Mouse (Mus musculus): ENCODE results near the gene Ube2k.

Ube2k gene

DNA sequence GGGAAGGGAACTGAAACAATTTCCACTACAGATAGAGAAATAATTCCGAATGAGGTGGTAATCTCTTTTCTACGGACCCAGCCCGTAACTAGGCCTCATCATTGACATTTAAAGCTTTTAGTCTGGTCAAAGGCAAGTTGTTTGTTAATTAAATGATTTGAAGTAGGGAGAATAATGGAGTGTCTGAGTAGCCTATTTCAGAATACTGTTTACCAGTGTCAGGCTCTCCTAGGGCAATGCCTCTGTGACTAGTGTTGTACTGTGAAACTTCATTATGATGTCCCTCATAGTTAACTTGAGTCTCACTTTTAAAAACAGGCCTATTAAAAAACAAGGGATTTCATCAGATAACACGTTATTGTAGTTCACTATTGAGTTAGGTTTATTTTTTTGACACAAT, 1.1 kb downstream of the Ube2k start:
- DNase-seq (ENCODE audit: low spot score), result no peak

DNA sequence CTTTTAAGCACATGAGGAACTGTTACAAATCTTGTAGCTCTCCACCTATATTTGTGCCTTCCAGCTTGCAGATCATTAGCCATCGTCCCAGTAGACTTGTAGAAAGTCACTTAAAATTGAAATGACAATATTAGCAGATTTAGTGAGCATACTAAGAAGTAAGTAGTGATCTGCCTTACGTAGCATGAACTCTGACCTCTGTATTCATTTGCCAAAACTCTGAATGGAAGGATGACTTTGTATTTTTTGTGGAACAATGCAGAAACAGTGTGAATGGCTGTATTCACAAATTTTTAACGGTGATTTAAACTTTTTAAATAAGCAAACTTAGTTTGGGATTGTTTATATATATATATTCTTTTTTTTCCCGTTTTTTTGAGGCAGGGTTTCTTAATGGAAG, 1.8 kb downstream of the Ube2k start:
- DNase-seq (ENCODE audit: low spot score), result no peak

DNA sequence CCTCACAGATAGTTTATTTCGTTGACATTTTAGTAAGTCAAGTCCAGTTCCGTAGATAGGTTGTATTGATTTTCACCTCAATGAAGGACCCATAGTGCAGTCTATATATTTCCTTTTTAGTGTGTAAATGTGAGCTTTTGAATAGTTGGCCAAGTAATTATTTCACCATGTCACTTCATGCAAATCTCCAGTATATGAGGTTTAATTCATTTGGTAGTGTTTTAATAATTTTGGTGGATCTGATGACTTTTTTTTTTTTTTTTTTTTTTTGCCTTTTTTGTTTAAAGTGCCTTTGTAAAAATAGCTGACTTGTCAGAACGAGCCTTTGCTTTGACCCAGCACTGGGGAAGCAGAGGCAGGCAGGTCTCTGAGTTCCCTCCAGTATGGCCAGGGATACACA, 2.8 kb downstream of the Ube2k start:
- DNase-seq (ENCODE audit: low spot score), result no peak

DNA sequence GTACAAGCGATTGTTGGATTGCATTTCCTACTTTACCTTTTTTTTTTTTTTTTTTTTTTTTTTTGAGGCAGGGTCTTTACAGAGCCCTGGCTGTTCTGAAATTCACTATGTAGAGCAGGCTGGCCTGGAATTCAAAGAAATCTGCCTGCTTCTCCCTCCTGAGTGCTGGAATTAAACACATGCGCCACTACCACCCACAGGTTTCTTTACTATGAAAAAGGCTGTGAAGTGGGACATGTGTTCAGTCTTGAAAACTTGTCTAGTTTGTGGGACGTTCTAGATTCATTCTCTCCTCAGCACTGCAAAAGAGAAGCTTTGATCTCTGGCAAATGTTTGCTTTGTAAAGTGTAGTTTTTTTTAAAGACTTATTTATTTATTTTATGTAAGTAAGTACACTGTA, 4.9 kb downstream of the Ube2k start:
- no peak for DNase-seq (ENCODE audit: low spot score)

DNA sequence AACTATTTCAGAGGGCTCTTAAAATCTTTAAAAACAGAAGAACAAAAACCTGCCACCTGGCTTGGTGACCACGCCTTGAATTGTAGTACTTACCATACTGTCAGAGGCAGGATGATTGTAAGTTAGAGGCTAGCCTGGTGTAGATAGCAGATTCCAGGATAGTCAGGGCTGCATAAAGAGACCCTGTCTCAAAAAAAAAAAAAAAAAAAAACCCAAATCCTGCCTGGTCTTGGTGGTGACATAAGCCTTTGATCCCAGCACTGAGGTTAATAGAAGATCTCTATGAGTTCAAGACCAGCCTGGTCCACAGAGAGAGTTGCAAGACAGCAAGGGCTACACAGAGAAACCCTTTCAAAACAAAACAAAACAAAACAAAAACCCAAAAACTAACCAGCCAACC, 6.5 kb downstream of the Ube2k start:
- DNase-seq (ENCODE audit: low spot score), result no peak

DNA sequence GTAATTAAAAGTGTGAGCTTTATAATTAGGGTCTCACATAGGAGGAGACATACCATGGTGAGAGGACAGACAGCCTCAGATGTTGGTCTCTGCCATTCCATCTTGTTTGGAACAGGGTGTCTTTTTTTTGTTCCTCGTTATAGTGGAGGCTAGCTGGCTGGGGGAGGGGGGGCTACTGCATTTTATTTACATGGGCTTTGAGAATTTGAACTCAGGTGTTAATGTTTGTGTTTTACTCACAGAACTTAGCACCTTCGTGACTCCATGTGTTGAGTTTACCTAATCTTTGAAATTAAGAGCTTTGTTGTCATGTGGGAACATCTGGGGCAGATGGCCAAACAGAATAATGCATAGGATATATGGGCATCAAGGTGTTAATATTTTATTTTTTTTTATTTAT, 7.6 kb downstream of the Ube2k start:
- DNase-seq (ENCODE audit: low spot score), result no peak

DNA sequence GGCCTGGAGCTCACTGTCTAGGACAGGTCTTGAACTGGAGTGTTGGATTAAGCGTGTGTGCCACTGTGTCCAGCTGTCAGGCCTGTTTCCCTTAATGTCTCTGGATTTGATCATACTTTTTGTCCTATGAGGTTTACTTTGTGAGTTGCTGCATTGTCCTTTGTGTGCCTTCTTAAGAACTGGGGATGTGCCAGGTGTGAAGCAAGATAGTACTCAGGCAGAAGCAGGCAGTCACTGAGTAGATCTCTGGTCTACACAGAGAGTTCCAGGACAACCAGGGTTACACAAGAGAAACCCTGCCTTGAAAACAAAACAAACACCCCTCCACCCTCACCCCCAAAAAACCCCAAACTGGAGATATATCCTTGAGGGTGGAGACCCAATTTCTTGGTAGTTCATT, 12.6 kb downstream of the Ube2k start:
- no peak for DNase-seq (ENCODE audit: low spot score)

DNA sequence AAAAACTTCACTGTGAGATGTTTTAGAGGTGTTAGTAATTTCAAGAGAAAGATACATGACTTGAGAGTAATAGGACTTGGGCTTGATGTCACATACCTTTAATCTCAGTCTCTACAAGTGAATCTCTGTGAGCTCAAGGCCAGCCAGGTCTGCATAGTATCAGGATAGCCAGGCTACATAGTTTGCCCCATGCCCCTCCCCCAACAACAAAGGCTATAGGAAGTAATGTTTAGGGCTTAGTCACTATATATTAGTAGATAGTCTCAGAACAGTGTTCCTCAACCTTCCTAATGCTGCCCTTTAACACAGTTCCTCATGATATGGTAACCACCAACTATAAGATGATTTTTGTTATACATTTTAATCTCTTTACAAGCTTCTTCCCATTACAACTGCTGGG, 20.1 kb downstream of the Ube2k start:
- no peak for DNase-seq (ENCODE audit: low spot score)

DNA sequence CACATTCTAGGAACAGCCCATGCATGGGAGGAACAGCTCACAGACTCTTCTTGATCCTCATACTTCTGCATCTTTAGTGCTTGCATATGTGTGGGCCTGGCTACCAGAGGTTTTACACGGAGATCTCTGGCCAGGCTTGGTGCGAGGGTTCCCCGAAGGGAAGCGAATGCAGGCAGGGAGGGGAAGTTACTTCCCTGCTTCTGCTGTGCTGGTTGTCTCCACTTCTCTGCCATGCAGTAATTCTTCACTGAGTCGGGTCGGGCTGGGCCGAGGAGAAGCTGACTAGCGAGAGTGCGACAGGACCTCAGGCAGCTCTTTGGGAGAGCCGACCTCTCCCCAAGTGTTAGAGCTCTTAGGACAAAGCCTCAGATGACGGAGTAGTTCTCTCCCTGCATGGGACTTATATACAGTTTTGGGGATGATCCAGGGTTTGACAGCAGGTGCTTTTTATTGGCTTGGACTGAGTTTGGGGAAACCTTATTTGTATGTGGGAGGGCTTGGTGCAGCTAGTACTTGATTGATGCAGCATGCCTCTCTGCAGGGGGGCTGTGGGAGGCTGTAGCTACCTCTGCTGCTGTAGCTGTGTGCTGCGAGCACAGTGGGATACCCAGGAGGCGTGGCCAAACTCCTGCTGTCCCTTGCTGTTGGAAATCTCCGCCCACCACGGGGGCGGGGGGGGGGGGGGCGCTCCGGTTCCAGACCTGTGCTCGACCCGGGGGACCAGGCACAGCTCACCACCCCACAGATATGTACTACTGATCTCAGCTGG, 24.3 kb downstream of the Ube2k start:
- DNase-seq (ENCODE audit: low spot score), result no peak

DNA sequence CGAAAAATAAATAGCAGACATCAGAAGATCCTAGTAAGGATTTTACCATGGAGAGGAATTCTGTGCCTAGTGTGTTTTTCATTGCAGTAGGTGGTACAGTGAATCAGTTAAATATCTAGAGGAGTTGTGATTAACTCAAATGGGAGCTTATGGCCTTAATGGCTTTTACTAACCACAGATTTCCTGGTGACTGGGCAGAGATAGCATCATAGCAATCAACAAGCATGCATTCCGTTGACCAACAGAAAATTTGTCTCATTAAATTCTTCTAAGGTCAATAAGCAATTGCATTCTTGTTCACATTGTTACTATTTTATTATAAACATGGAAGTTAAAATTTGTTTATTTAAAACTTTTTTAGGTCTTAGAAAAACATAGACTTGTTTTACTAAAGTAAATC, 28.5 kb downstream of the Ube2k start:
- DNase-seq (ENCODE audit: low spot score), result no peak

DNA sequence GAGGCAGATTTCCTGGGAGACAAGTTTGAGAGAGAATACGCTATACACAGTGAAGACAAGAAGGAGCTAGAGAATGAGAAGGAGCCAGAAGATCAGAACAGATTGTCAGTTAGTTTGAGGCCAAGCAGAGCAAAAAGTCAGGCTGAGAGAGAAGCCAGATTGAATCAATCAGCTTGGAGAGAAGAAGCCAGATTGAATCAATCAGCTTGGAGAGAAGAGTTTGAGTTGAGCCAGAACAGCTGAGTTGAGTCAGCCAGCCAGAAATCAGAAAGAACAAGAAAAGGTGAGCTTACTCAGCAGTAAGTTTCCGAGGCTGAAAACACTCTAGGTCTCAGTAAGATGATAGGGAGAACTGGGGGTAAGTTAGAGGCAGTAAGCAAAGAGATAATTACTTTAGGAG, 37.8 kb downstream of the Ube2k start:
- no peak for DNase-seq (ENCODE audit: low spot score)

DNA sequence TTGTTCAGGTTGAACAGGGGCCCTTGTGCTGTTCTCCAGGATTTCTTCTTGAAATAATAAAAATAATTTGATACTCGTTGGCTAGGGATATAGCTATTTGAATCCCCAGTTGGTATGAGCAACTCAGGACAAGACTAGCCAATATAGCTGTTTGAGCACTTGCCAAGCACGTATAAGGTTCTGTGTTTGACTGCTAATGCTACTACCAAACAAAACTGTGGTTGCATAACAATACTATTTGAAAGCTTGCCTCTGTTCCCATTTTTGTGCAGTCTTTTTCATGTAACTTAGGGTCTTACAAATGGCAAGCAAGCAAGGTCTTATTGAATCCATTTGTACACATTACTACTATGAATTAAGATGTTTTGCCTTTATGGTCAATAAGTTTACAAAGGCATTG, 38.9 kb downstream of the Ube2k start:
- DNase-seq (ENCODE audit: low spot score), result no peak

DNA sequence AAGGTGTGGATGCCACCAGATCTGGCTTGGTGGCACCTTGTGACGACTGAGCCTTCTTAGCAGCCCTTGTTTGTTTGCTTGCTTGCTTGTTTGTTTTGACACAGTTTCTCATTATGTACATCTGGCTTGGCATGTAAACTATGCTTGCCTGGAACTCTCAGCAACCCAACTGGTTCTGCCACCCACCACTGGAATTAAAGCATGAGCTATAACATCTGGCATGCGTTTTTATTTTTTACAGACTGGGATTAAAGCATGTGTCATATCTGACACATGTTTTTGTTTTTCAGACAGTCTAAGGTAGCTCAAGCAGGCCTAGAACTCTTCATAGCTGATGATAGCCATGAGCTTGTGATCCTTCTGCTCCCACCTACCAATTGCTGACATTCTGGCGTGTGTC, 41.5 kb downstream of the Ube2k start:
- no peak for DNase-seq (ENCODE audit: low spot score)

DNA sequence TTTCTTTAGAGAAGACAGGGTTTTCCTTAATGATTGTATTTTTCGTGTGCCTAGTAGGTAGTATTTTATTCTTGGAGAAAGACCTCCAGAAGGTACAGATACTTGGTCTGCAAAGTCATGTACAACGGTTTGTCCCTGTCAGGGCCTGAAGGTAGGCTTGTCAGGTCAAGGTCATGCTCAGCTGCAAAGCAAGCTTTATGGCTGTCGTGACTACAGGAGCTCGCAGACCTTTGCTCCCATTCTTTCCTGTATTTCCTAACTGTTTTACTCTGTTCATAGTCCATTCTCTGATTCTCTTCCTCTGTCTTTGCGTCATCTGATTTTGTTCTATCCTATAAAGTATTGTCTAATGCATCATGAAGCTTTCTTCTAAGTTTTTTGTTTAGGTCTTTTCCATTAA, 49.3 kb downstream of the Ube2k start:
- DNase-seq (ENCODE audit: low spot score), result no peak

DNA sequence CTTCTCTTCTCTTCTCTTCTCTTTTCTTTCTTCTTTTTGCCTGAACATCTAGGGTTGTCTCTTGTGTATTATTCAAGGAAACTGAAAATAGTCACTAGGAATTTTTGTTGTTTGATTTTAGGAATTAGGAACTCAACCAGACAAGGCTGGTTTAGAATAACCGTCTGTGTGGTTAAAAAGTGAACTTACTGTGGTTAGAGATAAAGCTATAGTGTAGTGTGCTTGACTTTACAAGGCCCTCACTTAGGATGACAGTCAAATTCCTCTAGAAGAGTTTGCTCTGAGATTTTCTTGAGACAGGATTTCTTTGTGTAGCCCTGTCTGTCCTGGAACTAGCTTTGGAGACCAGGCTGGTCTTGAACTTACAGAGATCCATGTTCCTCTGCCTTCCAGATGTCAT, 53.2 kb downstream of the Ube2k start:
- no peak for DNase-seq (ENCODE audit: low spot score)

DNA sequence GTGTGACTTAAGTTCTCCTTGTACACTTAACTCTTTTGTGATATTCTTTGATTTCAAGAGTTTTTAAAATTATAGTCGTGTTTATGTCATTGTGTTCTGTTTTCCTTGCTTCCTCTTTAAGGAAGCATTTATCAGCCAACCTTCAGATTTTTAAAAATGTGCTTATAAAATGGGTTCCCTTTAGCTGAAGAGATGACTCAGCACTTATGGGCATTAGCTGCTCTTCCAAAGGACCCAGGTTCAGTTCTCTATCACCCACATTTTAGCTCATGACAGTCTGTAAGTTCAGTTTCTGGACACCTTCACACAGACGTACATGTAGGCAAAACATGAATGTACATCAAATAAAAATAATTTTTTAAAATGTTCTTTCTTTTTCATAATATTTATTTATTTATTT, 55.4 kb downstream of the Ube2k start:
- DNase-seq (ENCODE audit: low spot score), result no peak

DNA sequence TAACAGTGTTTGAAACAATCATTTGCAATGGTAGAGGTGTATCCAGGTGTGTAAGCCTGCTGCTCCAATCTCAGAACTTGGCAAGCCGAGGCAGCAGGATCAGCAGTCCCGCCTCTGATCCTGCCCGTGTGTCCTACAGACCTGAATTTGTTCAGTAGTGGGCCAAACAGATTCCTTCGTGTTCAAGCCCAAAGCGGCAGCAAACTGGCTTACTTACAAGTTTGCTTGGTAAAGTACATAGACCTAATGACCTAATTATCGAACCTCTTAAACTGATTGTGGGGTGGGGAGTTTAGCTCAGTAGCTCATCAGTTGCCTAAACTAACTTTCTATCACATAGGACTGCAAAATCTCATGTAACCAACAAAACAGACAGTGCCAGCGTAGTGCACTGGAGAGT, 62.6 kb downstream of the Ube2k start:
- DNase-seq (ENCODE audit: low spot score), result no peak

DNA sequence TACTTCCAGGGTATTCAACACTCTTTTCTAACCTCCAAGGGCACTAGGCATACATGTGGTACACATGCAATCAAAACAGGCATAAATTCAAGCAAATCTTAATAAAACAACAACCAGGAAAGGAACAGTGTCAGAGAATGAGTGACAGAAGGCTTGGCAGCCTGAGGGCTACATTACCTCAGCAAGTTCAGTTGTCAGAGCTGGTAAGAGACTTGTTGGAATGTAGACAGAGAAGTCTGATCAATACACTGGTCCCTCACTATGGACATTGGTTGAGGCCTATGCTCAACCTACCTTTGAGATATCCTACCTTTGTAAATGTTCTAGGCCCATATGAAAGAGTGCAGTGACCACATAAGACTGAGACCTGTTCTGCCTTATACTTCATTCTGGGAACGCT, 69.8 kb downstream of the Ube2k start:
- DNase-seq (ENCODE audit: low spot score), result no peak

DNA sequence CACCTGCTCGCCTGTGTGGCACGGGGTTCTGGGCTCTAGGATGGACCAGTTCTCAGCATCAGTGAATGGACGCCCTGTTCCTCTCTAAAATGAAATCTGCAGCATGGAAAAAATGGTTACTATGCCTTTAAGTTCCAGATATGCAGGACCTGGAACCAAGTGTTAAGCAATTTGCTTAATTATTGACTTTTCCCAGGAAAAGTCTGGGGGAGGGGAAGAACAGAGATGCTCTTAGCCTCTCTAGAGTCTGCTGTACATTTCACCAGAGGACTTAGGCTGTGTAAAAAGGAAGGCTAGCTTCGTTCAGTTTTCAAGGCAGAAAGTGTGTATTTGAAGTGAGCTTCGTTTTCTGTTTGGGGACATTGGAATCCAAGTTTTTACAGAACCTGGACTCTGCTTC, 72.7 kb downstream of the Ube2k start:
- no peak for DNase-seq (ENCODE audit: low spot score)

DNA sequence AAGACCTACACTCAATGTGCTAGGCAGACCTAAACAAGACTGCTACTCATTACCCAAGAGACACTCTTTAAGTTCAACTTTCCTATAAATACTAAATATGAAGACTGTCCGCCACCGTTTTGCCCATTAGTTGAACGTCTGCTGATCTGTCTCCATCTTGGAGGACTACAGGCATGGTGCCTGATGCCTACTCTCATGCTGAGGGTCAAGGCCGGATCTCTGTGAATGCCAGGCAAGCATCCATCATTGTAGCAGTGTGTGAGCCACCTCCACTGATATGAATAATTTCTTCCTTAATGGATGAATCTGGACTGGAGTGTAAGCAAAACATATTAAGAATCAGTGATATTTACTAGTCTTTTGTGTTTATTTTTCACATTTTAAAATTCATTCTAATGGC, 73.5 kb downstream of the Ube2k start:
- DNase-seq (ENCODE audit: low spot score), result no peak

DNA sequence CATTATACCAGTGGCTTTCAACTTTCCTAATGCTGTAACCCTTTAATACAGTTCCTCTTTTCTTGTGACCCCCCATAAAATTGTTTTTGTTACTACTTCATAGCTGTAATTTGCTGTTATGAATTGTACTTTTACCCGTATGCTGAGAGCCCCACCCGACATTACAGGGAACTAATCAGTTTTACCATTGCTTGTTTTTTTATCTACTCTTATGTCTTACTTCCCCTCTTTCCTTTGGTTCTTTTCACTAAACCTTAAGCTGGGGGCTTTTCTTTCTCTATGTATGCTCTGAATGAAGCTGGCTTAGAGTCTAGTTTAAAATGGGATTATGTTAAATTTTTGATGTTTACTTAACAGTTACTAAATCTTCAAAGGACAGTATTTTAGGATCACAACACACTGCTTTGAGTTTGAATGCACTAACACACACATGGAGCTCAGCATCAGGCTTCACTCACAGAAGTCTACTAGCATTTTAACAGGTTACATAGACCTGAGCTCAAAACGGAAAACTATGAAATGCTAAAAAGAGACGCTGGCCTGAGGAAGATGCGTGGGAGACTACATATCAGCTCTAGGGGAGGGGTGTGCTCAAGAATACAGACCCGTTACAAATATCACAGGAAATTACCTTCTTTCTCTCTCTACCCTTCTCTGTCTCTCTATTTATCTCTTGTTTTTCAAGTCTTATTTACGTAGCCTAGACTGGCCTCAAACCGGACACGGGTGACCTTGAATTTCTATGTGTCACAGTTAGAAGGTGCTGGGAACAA, 76.3 kb downstream of the Ube2k start:
- no peak for DNase-seq (ENCODE audit: low spot score)

DNA sequence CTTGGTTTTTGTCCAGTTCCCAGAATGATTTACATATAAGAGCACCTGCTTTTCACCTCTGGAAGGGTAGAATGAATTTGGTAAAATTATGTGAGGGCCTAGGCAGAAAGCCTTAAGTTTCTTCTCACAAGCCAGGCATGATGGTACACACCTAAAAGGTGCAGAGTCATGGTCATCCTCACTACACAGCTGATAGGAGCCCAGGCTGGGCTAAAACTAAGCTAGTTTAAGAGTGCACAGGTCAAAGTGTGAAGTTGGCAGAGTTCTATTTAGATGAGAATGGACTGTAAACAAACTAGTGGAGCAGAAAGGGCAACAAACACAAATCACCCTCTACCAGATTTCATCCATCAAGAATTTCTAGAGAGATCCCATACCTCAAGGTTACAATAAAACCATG, 87.3 kb downstream of the Ube2k start:
- no peak for DNase-seq (ENCODE audit: low spot score)

DNA sequence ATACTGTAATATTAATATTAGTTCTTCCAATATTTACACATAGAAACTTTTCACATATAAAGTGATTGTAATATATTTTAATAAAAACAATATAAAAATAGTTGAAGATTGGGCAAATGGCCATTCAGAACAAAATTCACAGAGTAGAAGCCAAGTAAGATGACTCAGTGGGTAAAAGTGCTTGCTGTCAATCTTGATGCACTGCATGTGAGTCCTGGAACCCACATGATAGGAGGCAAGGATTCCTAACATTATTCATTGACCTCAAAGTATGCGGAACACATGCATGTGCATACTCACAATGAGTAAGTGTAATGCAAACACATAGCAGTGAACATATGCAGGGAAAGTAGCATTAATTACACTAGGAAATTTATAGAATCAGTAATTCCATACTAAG, 101.9 kb downstream of the Ube2k start:
- no peak for DNase-seq (ENCODE audit: low spot score)

Measured in retina, embryonic 14.5 days (tissue).